Mouse (Mus musculus): Measurements from ENCODE around the gene Bag6. TPM values are rescaled to one million over a fixed set of nuclear protein-coding genes. Genes with fewer than 3 reads are reported as not detected.

Bag6 gene
- polyA plus RNA-seq, 1 experiment from 2014 or later, result 44.2 TPM

Other genes starting within 250 kb of the Bag6 start
- 6.5 TPM for gene C2, start 236.9 kb upstream of the Bag6 start, polyA plus RNA-seq (2014; fragmentation: Illumina TruSeq; extraction: RNeasy Lipid Tissue Mini Kit (QIAGEN cat#74804); ENCODE audit: low read depth, low replicate concordance)
- gene Ehmt2, start 236.7 kb upstream of the Bag6 start, polyA plus RNA-seq (2014; fragmentation: Illumina TruSeq; extraction: RNeasy Lipid Tissue Mini Kit (QIAGEN cat#74804); ENCODE audit: low read depth, low replicate concordance), result 25.4 TPM
- not detected for gene Slc44a4, start 220.7 kb upstream of the Bag6 start, polyA plus RNA-seq (2014; fragmentation: Illumina TruSeq; extraction: RNeasy Lipid Tissue Mini Kit (QIAGEN cat#74804); ENCODE audit: low read depth, low replicate concordance)
- 0.41 TPM for gene Neu1, start 203.9 kb upstream of the Bag6 start, polyA plus RNA-seq (2014; fragmentation: Illumina TruSeq; extraction: RNeasy Lipid Tissue Mini Kit (QIAGEN cat#74804); ENCODE audit: low read depth, low replicate concordance)
- 0.56 TPM for gene Hspa1b, start 175.9 kb upstream of the Bag6 start, polyA plus RNA-seq (2014; fragmentation: Illumina TruSeq; extraction: RNeasy Lipid Tissue Mini Kit (QIAGEN cat#74804); ENCODE audit: low read depth, low replicate concordance)
- gene Gm20481, start 165.3 kb upstream of the Bag6 start, polyA plus RNA-seq (2014; fragmentation: Illumina TruSeq; extraction: RNeasy Lipid Tissue Mini Kit (QIAGEN cat#74804); ENCODE audit: low read depth, low replicate concordance), result not detected
- 0.57 TPM for gene Hspa1a, start 163.0 kb upstream of the Bag6 start, polyA plus RNA-seq (2014; fragmentation: Illumina TruSeq; extraction: RNeasy Lipid Tissue Mini Kit (QIAGEN cat#74804); ENCODE audit: low read depth, low replicate concordance)
- gene Hspa1l, start 162.5 kb upstream of the Bag6 start, polyA plus RNA-seq (2014; fragmentation: Illumina TruSeq; extraction: RNeasy Lipid Tissue Mini Kit (QIAGEN cat#74804); ENCODE audit: low read depth, low replicate concordance), result 215 TPM
- gene Lsm2, start 153.3 kb upstream of the Bag6 start, polyA plus RNA-seq (2014; fragmentation: Illumina TruSeq; extraction: RNeasy Lipid Tissue Mini Kit (QIAGEN cat#74804); ENCODE audit: low read depth, low replicate concordance), result 115 TPM
- 53.6 TPM for gene Vars, start 134.2 kb upstream of the Bag6 start, polyA plus RNA-seq (2014; fragmentation: Illumina TruSeq; extraction: RNeasy Lipid Tissue Mini Kit (QIAGEN cat#74804); ENCODE audit: low read depth, low replicate concordance)
- 0.15 TPM for gene Vwa7, start 118.6 kb upstream of the Bag6 start, polyA plus RNA-seq (2014; fragmentation: Illumina TruSeq; extraction: RNeasy Lipid Tissue Mini Kit (QIAGEN cat#74804); ENCODE audit: low read depth, low replicate concordance)
- gene Sapcd1, start 107.2 kb upstream of the Bag6 start, polyA plus RNA-seq (2014; fragmentation: Illumina TruSeq; extraction: RNeasy Lipid Tissue Mini Kit (QIAGEN cat#74804); ENCODE audit: low read depth, low replicate concordance), result not detected
- gene Msh5, start 88.4 kb upstream of the Bag6 start, polyA plus RNA-seq (2014; fragmentation: Illumina TruSeq; extraction: RNeasy Lipid Tissue Mini Kit (QIAGEN cat#74804); ENCODE audit: low read depth, low replicate concordance), result 8.7 TPM
- gene Clic1, start 85.2 kb upstream of the Bag6 start, polyA plus RNA-seq (2014; fragmentation: Illumina TruSeq; extraction: RNeasy Lipid Tissue Mini Kit (QIAGEN cat#74804); ENCODE audit: low read depth, low replicate concordance), result 10.5 TPM
- 0.56 TPM for gene Ddah2, start 76.1 kb upstream of the Bag6 start, polyA plus RNA-seq (2014; fragmentation: Illumina TruSeq; extraction: RNeasy Lipid Tissue Mini Kit (QIAGEN cat#74804); ENCODE audit: low read depth, low replicate concordance)
- gene Ly6g6c, start 69.8 kb upstream of the Bag6 start, polyA plus RNA-seq (2014; fragmentation: Illumina TruSeq; extraction: RNeasy Lipid Tissue Mini Kit (QIAGEN cat#74804); ENCODE audit: low read depth, low replicate concordance), result 19.3 TPM
- gene Mpig6b, start 69.0 kb upstream of the Bag6 start, polyA plus RNA-seq (2014; fragmentation: Illumina TruSeq; extraction: RNeasy Lipid Tissue Mini Kit (QIAGEN cat#74804); ENCODE audit: low read depth, low replicate concordance), result 1.5 TPM
- not detected for gene Ly6g6e, start 58.3 kb upstream of the Bag6 start, polyA plus RNA-seq (2014; fragmentation: Illumina TruSeq; extraction: RNeasy Lipid Tissue Mini Kit (QIAGEN cat#74804); ENCODE audit: low read depth, low replicate concordance)
- gene Ly6g6d, start 57.1 kb upstream of the Bag6 start, polyA plus RNA-seq (2014; fragmentation: Illumina TruSeq; extraction: RNeasy Lipid Tissue Mini Kit (QIAGEN cat#74804); ENCODE audit: low read depth, low replicate concordance), result not detected
- gene Ly6g6f, start 49.6 kb upstream of the Bag6 start, polyA plus RNA-seq (2014; fragmentation: Illumina TruSeq; extraction: RNeasy Lipid Tissue Mini Kit (QIAGEN cat#74804); ENCODE audit: low read depth, low replicate concordance), result not detected
- gene Abhd16a, start 45.9 kb upstream of the Bag6 start, polyA plus RNA-seq (2014; fragmentation: Illumina TruSeq; extraction: RNeasy Lipid Tissue Mini Kit (QIAGEN cat#74804); ENCODE audit: low read depth, low replicate concordance), result 8.2 TPM
- not detected for gene Ly6g5c, start 26.9 kb upstream of the Bag6 start, polyA plus RNA-seq (2014; fragmentation: Illumina TruSeq; extraction: RNeasy Lipid Tissue Mini Kit (QIAGEN cat#74804); ENCODE audit: low read depth, low replicate concordance)
- gene Ly6g5b, start 19.8 kb upstream of the Bag6 start, polyA plus RNA-seq (2014; fragmentation: Illumina TruSeq; extraction: RNeasy Lipid Tissue Mini Kit (QIAGEN cat#74804); ENCODE audit: low read depth, low replicate concordance), result not detected
- gene Gpank1, start 13.7 kb upstream of the Bag6 start, polyA plus RNA-seq (2014; fragmentation: Illumina TruSeq; extraction: RNeasy Lipid Tissue Mini Kit (QIAGEN cat#74804); ENCODE audit: low read depth, low replicate concordance), result 8.7 TPM
- gene Csnk2b, start 13.1 kb upstream of the Bag6 start, polyA plus RNA-seq (2014; fragmentation: Illumina TruSeq; extraction: RNeasy Lipid Tissue Mini Kit (QIAGEN cat#74804); ENCODE audit: low read depth, low replicate concordance), result 948 TPM
- gene D17H6S53E, start 8.8 kb upstream of the Bag6 start, polyA plus RNA-seq (2014; fragmentation: Illumina TruSeq; extraction: RNeasy Lipid Tissue Mini Kit (QIAGEN cat#74804); ENCODE audit: low read depth, low replicate concordance), result 0.28 TPM
- not detected for gene Apom, start 3.1 kb upstream of the Bag6 start, polyA plus RNA-seq (2014; fragmentation: Illumina TruSeq; extraction: RNeasy Lipid Tissue Mini Kit (QIAGEN cat#74804); ENCODE audit: low read depth, low replicate concordance)
- gene Prrc2a, start 29.7 kb downstream of the Bag6 start, polyA plus RNA-seq (2014; fragmentation: Illumina TruSeq; extraction: RNeasy Lipid Tissue Mini Kit (QIAGEN cat#74804); ENCODE audit: low read depth, low replicate concordance), result 14.1 TPM
- 379 TPM for gene Aif1, start 40.9 kb downstream of the Bag6 start, polyA plus RNA-seq (2014; fragmentation: Illumina TruSeq; extraction: RNeasy Lipid Tissue Mini Kit (QIAGEN cat#74804); ENCODE audit: low read depth, low replicate concordance)
- gene Lst1, start 53.3 kb downstream of the Bag6 start, polyA plus RNA-seq (2014; fragmentation: Illumina TruSeq; extraction: RNeasy Lipid Tissue Mini Kit (QIAGEN cat#74804); ENCODE audit: low read depth, low replicate concordance), result not detected
- gene Ltb, start 59.3 kb downstream of the Bag6 start, polyA plus RNA-seq (2014; fragmentation: Illumina TruSeq; extraction: RNeasy Lipid Tissue Mini Kit (QIAGEN cat#74804); ENCODE audit: low read depth, low replicate concordance), result not detected
- not detected for gene Tnf, start 66.8 kb downstream of the Bag6 start, polyA plus RNA-seq (2014; fragmentation: Illumina TruSeq; extraction: RNeasy Lipid Tissue Mini Kit (QIAGEN cat#74804); ENCODE audit: low read depth, low replicate concordance)
- gene Lta, start 70.2 kb downstream of the Bag6 start, polyA plus RNA-seq (2014; fragmentation: Illumina TruSeq; extraction: RNeasy Lipid Tissue Mini Kit (QIAGEN cat#74804); ENCODE audit: low read depth, low replicate concordance), result not detected
- gene Gm16181, start 85.7 kb downstream of the Bag6 start, polyA plus RNA-seq (2014; fragmentation: Illumina TruSeq; extraction: RNeasy Lipid Tissue Mini Kit (QIAGEN cat#74804); ENCODE audit: low read depth, low replicate concordance), result not detected
- gene Atp6v1g2, start 98.5 kb downstream of the Bag6 start, polyA plus RNA-seq (2014; fragmentation: Illumina TruSeq; extraction: RNeasy Lipid Tissue Mini Kit (QIAGEN cat#74804); ENCODE audit: low read depth, low replicate concordance), result 10.2 TPM
- gene Nfkbil1, start 100.6 kb downstream of the Bag6 start, polyA plus RNA-seq (2014; fragmentation: Illumina TruSeq; extraction: RNeasy Lipid Tissue Mini Kit (QIAGEN cat#74804); ENCODE audit: low read depth, low replicate concordance), result 0.56 TPM
- gene Ddx39b, start 106.6 kb downstream of the Bag6 start, polyA plus RNA-seq (2014; fragmentation: Illumina TruSeq; extraction: RNeasy Lipid Tissue Mini Kit (QIAGEN cat#74804); ENCODE audit: low read depth, low replicate concordance), result 7.1 TPM
- gene H2-D1, start 127.6 kb downstream of the Bag6 start, polyA plus RNA-seq (2014; fragmentation: Illumina TruSeq; extraction: RNeasy Lipid Tissue Mini Kit (QIAGEN cat#74804); ENCODE audit: low read depth, low replicate concordance), result 2.8 TPM
- gene H2-Q1, start 185.2 kb downstream of the Bag6 start, polyA plus RNA-seq (2014; fragmentation: Illumina TruSeq; extraction: RNeasy Lipid Tissue Mini Kit (QIAGEN cat#74804); ENCODE audit: low read depth, low replicate concordance), result 0.08 TPM
- 0.69 TPM for gene H2-Q2, start 207.1 kb downstream of the Bag6 start, polyA plus RNA-seq (2014; fragmentation: Illumina TruSeq; extraction: RNeasy Lipid Tissue Mini Kit (QIAGEN cat#74804); ENCODE audit: low read depth, low replicate concordance)
- gene H2-Q4, start 244.4 kb downstream of the Bag6 start, polyA plus RNA-seq (2014; fragmentation: Illumina TruSeq; extraction: RNeasy Lipid Tissue Mini Kit (QIAGEN cat#74804); ENCODE audit: low read depth, low replicate concordance), result 1.6 TPM